12 mouse cellular contexts compared by ENCODE assay signal in genomic region chr16:97953300-97953699, GRCm38 (mm10).
"Had no signal": no experiment of that assay in that cellular context is flagged by ENCODE, and none has a peak within 500 bp of the region (broad histone marks: within the 10 kb centered on the region; RNA-seq: fewer than 3 reads in every experiment).

No protein-coding gene starts in this region.

- DNase-seq: kidney, adult 11 months; kidney, postnatal 14 days; left cerebral cortex, postnatal 4 days; lung, adult 18-20 months; right cerebral cortex, postnatal 14 days; thymus, postnatal 14 days had no signal

- H3K27ac ChIP-seq: kidney, embryonic 15.5 days; limb, embryonic 13.5 days; midbrain, embryonic 12.5 days; neural tube, embryonic 13.5 days; stomach, postnatal 0 days had no signal

- H3K4me3 ChIP-seq: kidney, embryonic 15.5 days; limb, embryonic 13.5 days; midbrain, embryonic 12.5 days; neural tube, embryonic 13.5 days had no signal

- H3K4me2 ChIP-seq: kidney, embryonic 15.5 days; limb, embryonic 13.5 days; midbrain, embryonic 12.5 days; neural tube, embryonic 13.5 days had no signal

- H3K4me1 ChIP-seq: midbrain, embryonic 12.5 days; neural tube, embryonic 13.5 days had no signal

- H3K27me3 ChIP-seq: kidney, embryonic 15.5 days; limb, embryonic 13.5 days; midbrain, embryonic 12.5 days; neural tube, embryonic 13.5 days had no signal

- ATAC-seq: midbrain, embryonic 16.5 days had no signal

- H3K9ac ChIP-seq: kidney, embryonic 15.5 days; limb, embryonic 13.5 days; midbrain, embryonic 12.5 days; neural tube, embryonic 13.5 days had no signal

- H3K9me3 ChIP-seq: kidney, embryonic 15.5 days; limb, embryonic 13.5 days; midbrain, embryonic 12.5 days; neural tube, embryonic 13.5 days had no signal
